11 mouse cellular contexts compared by ENCODE assay signal in the genomic region with DNA sequence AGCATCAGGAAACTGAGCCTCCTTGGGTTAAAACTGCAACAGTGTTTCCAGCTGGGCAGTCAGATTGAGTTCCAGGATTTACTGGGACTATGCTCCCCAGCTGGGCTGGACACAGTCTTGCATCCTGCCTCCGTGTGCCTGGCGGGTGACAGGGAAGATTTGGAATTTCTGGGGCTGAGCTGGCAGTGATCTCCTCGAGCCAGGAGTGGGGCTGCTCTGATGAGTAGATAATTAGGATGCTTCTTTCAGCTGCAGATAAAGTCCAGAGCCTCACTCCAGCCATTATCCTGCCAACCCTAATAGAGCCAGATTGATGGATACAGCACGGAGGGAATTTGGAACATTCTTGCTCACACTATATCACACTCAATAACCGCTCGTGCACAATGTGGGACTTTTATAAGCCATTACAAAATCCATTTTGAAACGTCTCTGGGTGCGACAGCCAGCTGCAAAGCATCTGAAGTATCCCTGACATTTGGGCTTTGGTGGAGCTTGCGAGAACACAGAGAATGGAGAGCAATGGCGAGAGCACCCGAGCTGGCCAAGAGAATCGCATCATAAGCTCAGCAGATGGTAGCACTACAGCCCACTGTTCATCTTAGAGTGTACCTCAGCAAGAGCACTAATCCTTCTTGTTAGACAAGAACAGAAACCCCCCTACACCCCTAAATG.
DNase-seq lines count a peak whose midpoint lies in the region; ATAC-seq and TF ChIP-seq lines count a peak whose summit lies in the region.
"Had no signal": no experiment of that assay in that cellular context is flagged by ENCODE, and none has a peak within 500 bp of the region (broad histone marks: within the 10 kb centered on the region; RNA-seq: fewer than 3 reads in every experiment).

No protein-coding gene starts in this region.

- intact Hi-C loops in gastrocnemius, adult 2 months (cut with DNase I), result no loop called here

- no peaks in the 10 kb centered on the region for H3K36me3 ChIP-seq in hindbrain, postnatal 0 days (ENCODE audit: insufficient read depth, low read length)
- H3K36me3 ChIP-seq in hindbrain, embryonic 14.5 days (replicated peaks; ENCODE audit: control insufficient read depth, insufficient read depth), result no peaks in the 10 kb centered on the region
- no peaks in the 10 kb centered on the region for H3K36me3 ChIP-seq in liver, embryonic 12.5 days
- H3K36me3 ChIP-seq: midbrain, embryonic 10.5 days had no signal

- ATAC-seq in hindbrain, postnatal 0 days, result peak; percentile 38; the same call in 1 of the 2 replicates
- ATAC-seq in hindbrain, embryonic 14.5 days (ENCODE audit: low FRiP score), result no peak
- no peak for ATAC-seq in liver, embryonic 12.5 days
- no peak for ATAC-seq in erythroid progenitor cell, adult 5-6 weeks (replicated peaks; ENCODE audit: low FRiP score, poor library complexity, severe bottlenecking)

- no peaks in the 10 kb centered on the region for H3K27me3 ChIP-seq in hindbrain, postnatal 0 days (ENCODE audit: insufficient read depth, low read length)
- no peaks in the 10 kb centered on the region for H3K27me3 ChIP-seq in hindbrain, embryonic 14.5 days (ENCODE audit: control insufficient read depth, insufficient read depth, low read length)
- no peaks in the 10 kb centered on the region for H3K27me3 ChIP-seq in liver, embryonic 12.5 days (replicated peaks)

- H3K9ac ChIP-seq in hindbrain, postnatal 0 days (replicated peaks; ENCODE audit: low read length), result no peak overlapping the region
- no peak overlapping the region for H3K9ac ChIP-seq in hindbrain, embryonic 14.5 days
- no peak overlapping the region for H3K9ac ChIP-seq in liver, embryonic 12.5 days

- no peak overlapping the region for H3K27ac ChIP-seq in hindbrain, postnatal 0 days
- H3K27ac ChIP-seq in hindbrain, embryonic 14.5 days, result no peak overlapping the region
- no peak overlapping the region for H3K27ac ChIP-seq in gastrocnemius, adult 2 months
- no peak overlapping the region for H3K27ac ChIP-seq in liver, embryonic 12.5 days
- H3K27ac ChIP-seq: midbrain, embryonic 10.5 days had no signal

- H3K4me3 ChIP-seq in hindbrain, postnatal 0 days (ENCODE audit: low read length), result no peak overlapping the region
- no peak overlapping the region for H3K4me3 ChIP-seq in hindbrain, embryonic 14.5 days (replicated peaks; ENCODE audit: low read length)
- H3K4me3 ChIP-seq in gastrocnemius, adult 2 months, result no peak overlapping the region
- no peak overlapping the region for H3K4me3 ChIP-seq in liver, embryonic 12.5 days
- H3K4me3 ChIP-seq: midbrain, embryonic 10.5 days had no signal

- peak; percentile 34 for DNase-seq in hindbrain, postnatal 0 days (ENCODE audit: low spot score)
- no peak for DNase-seq in hindbrain, embryonic 14.5 days (ENCODE audit: low spot score)
- peak; percentile 35 for DNase-seq in brain, embryonic 14.5 days (ENCODE audit: low read depth)
- peak; percentile 37 for DNase-seq in gastrocnemius, adult 2 months
- peak; percentile 14 for DNase-seq in lung, postnatal 36 days
- no peak for DNase-seq in thymus, postnatal 4 days
- DNase-seq: adrenal gland, postnatal 14 days; right cerebral cortex, postnatal 25 days had no signal

- no peaks in the 10 kb centered on the region for H3K4me1 ChIP-seq in hindbrain, postnatal 0 days (ENCODE audit: insufficient read depth, low read length)
- H3K4me1 ChIP-seq in hindbrain, embryonic 14.5 days (replicated peaks; ENCODE audit: control insufficient read depth, insufficient read depth, low read length), result no peaks in the 10 kb centered on the region
- H3K4me1 ChIP-seq in liver, embryonic 12.5 days, result no peaks in the 10 kb centered on the region
- H3K4me1 ChIP-seq: midbrain, embryonic 10.5 days had no signal

- no peak for TF ChIP-seq CTCF in hindbrain, postnatal 0 days (IDR thresholded peaks at IDR 0.05; ENCODE audit: low read depth)
- TF ChIP-seq CTCF in brain, embryonic 14.5 days (IDR thresholded peaks at IDR 0.05; ENCODE audit: borderline replicate concordance, extremely low read depth, insufficient read depth, insufficient read length), result no peak
- no peak for TF ChIP-seq CTCF in gastrocnemius, adult 2 months (IDR thresholded peaks at IDR 0.05)

- TF ChIP-seq POLR2A in brain, embryonic 14.5 days (IDR thresholded peaks at IDR 0.05; ENCODE audit: borderline replicate concordance, extremely low read depth, insufficient read depth, insufficient read length, poor library complexity, severe bottlenecking), result no peak

- 38% methylated on average over 12 of the region's 12 CpGs for WGBS in hindbrain, postnatal 0 days
- WGBS in hindbrain, embryonic 14.5 days, result 56% methylated on average over 12 of the region's 12 CpGs
- whole genome bisulfite sequencing in liver, embryonic 12.5 days (ENCODE audit: insufficient replicate concordance), result 58% methylated on average over 12 of the region's 12 CpGs

- H3K9me3 ChIP-seq in hindbrain, postnatal 0 days (ENCODE audit: low read length), result no peaks in the 10 kb centered on the region
- H3K9me3 ChIP-seq in hindbrain, embryonic 14.5 days (ENCODE audit: control insufficient read depth, low read length), result no peaks in the 10 kb centered on the region
- H3K9me3 ChIP-seq in liver, embryonic 12.5 days (replicated peaks), result no peaks in the 10 kb centered on the region
- H3K9me3 ChIP-seq: midbrain, embryonic 10.5 days had no signal

- H3K4me2 ChIP-seq in hindbrain, postnatal 0 days (ENCODE audit: low read depth, low read length), result no peak overlapping the region
- H3K4me2 ChIP-seq in hindbrain, embryonic 14.5 days (replicated peaks), result no peak overlapping the region
- H3K4me2 ChIP-seq in liver, embryonic 12.5 days, result no peak overlapping the region

Comparison
In these comparisons a context has a peak if more than half of its experiments do, and no peak if none do; other contexts are left out.
1. DNase-seq: peak in hindbrain, postnatal 0 days (single experiment), brain, embryonic 14.5 days (single experiment), gastrocnemius, adult 2 months (single experiment) and lung, postnatal 36 days (single experiment); none in hindbrain, embryonic 14.5 days (single experiment) and thymus, postnatal 4 days (single experiment).